Mouse (Mus musculus) intestine, embryonic 15.5 days (tissue): ENCODE measurements around the gene Echdc1. TPM values are rescaled to one million over a fixed set of nuclear protein-coding genes. Genes with fewer than 3 reads are reported as not detected.
A peak's percentile ranks its signal among the peaks of the same experiment; 100 is the strongest.
"Not testable (repeated sequence)": the region's sequence is repeated elsewhere in the genome, so short reads cannot be mapped to it uniquely, and the experiment has no call there.

Experiments
- ATAC-seq: fragments of 200-750 bp; cut with Nextera tagmentation; 2 replicates; pipeline ENCODE4 v1.8.0; 2017; ENCODE audit warnings: moderate TSS enrichment, moderate library complexity
- H3K27ac ChIP-seq: fragments of 300-500 bp; sonication (generic); 2 replicates; pipeline ENCODE4 v1.5.1; 2015; ENCODE audit warnings: mild to moderate bottlenecking, inconsistent platforms
- H3K27me3 ChIP-seq: fragments of 300-500 bp; sonication (generic); replicated peaks from 2 replicates; pipeline ENCODE4 v1.6.1; 2015; ENCODE audit warnings: inconsistent platforms
- H3K36me3 ChIP-seq: fragments of 300-500 bp; sonication (generic); 2 replicates; pipeline ENCODE4 v1.6.1; 2015; ENCODE audit warnings: inconsistent platforms
- H3K4me1 ChIP-seq: fragments of 300-500 bp; sonication (generic); replicated peaks from 2 replicates; pipeline ENCODE4 v1.6.1; 2015; ENCODE audit warnings: inconsistent platforms
- H3K4me2 ChIP-seq: fragments of 300-500 bp; sonication (generic); replicated peaks from 2 replicates; pipeline ENCODE4 v1.6.1; 2015; ENCODE audit warnings: mild to moderate bottlenecking, inconsistent platforms
- H3K4me3 ChIP-seq: fragments of 300-500 bp; sonication (generic); replicated peaks from 2 replicates; pipeline ENCODE4 v1.5.1; 2015; ENCODE audit warnings: inconsistent platforms
- H3K9ac ChIP-seq: fragments of 300-500 bp; sonication (generic); 2 replicates; pipeline ENCODE4 v1.6.1; 2015; ENCODE audit warnings: inconsistent platforms
- H3K9me3 ChIP-seq: fragments of 300-500 bp; sonication (generic); 2 replicates; pipeline ENCODE4 v1.6.1; 2016; ENCODE audit warnings: inconsistent platforms
- WGBS: fragments of 180-500 bp; shearing (Covaris S2); methylation state at CpG from one replicate; pipeline ENCODE4 v1.1.7; 2015; 5-methylcytosine and 5-hydroxymethylcytosine counted together
- polyA plus RNA-seq: library from polyadenylated mRNA; unstranded; fragments of >200 nt; fragmentation: Nextera tagmentation; extraction: Ambion mirVana; gene quantifications from 2 replicates; pipeline ENCODE4 v1.2.1, GENCODE M21; 2015

Echdc1 gene
- polyA plus RNA-seq, 1 experiment from 2014 or later = 42.8 TPM

DNA sequence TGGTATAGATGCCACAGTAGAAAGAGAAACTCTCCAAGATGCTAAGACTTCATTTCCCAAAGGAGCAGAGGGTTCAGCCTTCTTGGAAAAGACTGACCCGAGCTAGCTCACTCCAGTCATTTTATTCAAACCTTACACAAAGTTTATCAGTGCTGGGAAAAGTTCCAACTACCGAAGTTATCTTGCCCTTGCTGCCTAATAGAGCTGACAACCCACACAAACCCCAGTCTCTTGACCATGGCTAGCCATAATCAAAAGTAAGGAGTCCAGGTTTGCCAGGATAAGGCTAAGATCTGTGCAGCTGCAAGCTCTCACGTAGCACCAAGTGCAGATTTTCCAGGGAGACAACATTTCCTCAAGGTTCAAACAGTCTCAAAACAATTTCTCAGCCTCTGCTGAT, 39.6 kb downstream of the Echdc1 start:
- H3K27ac ChIP-seq = no peak overlapping the region
- H3K27me3 ChIP-seq = no peaks in the 10 kb centered on the region
- ATAC-seq = no peak
- no peaks in the 10 kb centered on the region for H3K9me3 ChIP-seq
- 78% methylated on average over 3 of the region's 3 CpGs for WGBS
- H3K9ac ChIP-seq = no peak overlapping the region
- no peak overlapping the region for H3K4me2 ChIP-seq
- H3K36me3 ChIP-seq = no peaks in the 10 kb centered on the region
- H3K4me1 ChIP-seq = 0 out of 2 replicates have a peak, but pooled peaks cover 3% of the 10 kb centered on the region
- H3K4me3 ChIP-seq = no peak overlapping the region

DNA sequence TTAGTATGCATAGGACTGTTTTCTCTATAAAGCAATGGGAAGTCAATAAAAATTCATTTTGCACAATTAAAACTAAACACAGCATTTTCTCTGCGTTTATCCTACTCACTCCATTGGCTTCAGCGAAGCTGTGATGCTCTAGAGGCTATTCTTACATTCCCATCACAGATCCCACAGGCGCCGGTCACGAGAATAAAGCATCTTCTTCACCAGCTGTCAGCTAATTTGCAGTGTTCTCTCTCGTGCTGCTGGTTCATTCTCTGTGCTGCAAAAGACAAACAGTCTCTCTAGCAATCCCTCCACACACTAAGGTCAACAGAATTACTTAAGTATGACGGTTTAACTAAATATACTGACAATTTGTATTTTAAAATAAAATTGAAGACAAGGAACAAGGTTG, 41.2 kb downstream of the Echdc1 start:
- H3K4me1 ChIP-seq = 0 out of 2 replicates have a peak, but pooled peaks cover 3% of the 10 kb centered on the region
- no peak overlapping the region for H3K27ac ChIP-seq
- 50% methylated on average over 7 of the region's 7 CpGs for WGBS
- H3K9me3 ChIP-seq = no peaks in the 10 kb centered on the region
- H3K4me3 ChIP-seq = no peak overlapping the region
- no peaks in the 10 kb centered on the region for H3K27me3 ChIP-seq
- no peak overlapping the region for H3K9ac ChIP-seq
- ATAC-seq = no peak
- no peak overlapping the region for H3K4me2 ChIP-seq
- H3K36me3 ChIP-seq = no peaks in the 10 kb centered on the region

DNA sequence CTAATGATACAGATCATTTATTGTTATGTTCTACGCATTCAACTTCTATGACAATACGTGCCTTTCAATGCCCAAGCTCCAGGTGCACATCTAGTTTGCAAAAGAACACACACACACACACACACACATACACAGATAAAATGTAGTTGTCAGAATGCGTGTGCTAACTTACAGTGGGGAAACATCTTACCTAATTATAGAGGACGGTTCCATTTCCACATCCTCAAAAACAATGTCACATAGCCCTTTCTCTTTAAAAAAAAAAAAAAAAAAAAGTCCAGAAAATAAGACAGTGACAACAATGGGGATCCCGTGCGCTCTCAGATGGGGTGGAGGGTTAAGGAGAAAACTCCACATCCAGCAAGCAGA, 48.1 kb downstream of the Echdc1 start:
- Histone ChIP-seq H3K9ac (peak overlapping the region; percentile 97), H3K4me2 (peak overlapping the region; percentile 57), H3K4me3 (peak overlapping the region; percentile 92), H3K36me3 (no peaks in the 10 kb centered on the region), H3K4me1 (0 out of 2 replicates have a peak, but pooled peaks cover 3% of the 10 kb centered on the region), H3K9me3 (no peaks in the 10 kb centered on the region), H3K27ac (peak overlapping the region; percentile 100), H3K27me3 (no peaks in the 10 kb centered on the region)
- ATAC-seq = peak; percentile 1; the same call in 1 of the 2 replicates
- 4% methylated on average over 6 of the region's 6 CpGs for WGBS

DNA sequence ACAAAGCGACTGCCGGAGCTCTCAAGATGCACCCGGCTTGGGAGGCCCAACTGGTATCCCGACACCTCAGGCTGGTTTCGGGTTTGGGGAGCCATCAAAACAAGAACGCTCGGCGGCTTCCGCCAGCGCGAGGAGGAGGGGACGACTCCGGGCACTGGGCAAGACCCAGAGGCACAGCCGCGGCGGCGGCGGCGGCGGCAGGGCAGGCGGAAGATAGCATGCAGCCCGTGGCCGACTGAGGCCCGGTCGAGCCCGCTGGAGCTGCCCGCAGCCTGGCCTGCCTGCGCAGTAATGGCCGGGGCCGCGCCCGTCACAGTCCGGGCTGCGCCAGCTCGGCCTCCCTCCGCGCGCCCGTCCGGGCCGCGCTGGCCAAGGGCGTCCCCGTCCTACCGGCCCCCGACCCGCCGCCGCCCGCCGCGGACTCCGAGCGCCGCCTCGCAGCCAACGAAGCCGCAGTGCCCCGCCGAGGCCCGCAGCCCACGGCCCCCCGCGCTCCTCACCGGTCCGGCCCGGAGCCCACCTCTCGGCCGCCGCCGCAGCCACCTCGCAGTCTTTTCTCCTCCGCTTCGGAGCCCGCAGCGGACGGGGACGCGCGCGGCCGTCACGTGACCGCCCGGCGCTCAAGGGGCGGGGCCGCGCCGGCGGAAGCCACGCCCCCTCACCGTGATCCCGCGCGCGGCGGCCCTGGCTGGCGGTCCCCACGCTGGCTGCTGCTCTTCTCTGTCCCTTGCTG, 48.7 kb downstream of the Echdc1 start:
- under 1% methylated on average over 99 of the region's 100 CpGs for WGBS
- peak overlapping the region; percentile 92 for H3K4me3 ChIP-seq
- H3K4me2 ChIP-seq = peak overlapping the region; percentile 73
- ATAC-seq = peak; percentile 98
- H3K27me3 ChIP-seq = no peaks in the 10 kb centered on the region
- H3K4me1 ChIP-seq = 0 out of 2 replicates have a peak, but pooled peaks cover 2% of the 10 kb centered on the region
- no peaks in the 10 kb centered on the region for H3K36me3 ChIP-seq
- no peaks in the 10 kb centered on the region for H3K9me3 ChIP-seq
- peak overlapping the region; percentile 97 for H3K9ac ChIP-seq
- peak overlapping the region; percentile 100 for H3K27ac ChIP-seq

DNA sequence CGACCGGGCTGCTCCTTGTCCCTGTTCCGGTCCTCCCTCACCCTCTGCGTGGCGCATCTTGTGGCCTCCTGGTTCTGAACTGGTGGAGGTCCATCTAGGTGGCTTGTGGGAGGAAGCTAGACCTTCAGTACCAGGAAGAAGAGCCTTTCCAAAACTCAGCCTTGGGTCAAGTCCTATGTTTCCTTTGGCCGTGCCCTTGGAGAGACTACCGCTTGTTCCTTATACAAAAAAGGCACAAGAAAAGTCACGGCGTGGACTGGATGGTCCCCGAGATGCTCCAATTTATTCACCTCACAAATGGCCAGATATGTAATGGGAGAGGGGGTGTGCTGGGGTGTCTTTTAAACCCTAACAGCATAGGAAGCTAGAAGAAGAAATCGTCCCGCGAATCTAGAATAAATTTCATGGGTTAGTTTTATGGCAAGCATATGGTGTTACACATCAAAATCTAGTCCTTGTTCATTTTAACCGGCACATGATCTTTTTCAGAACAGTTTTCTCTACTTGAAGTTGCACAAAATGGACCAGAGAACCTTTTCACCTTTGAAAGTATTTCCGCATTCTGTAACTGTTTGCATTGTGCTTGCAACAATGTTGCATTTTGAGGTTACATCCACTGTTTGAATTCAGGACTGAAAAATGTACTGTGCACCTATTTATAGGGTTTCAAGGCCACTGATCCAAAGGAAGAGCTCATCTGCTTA, 49.4 kb downstream of the Echdc1 start, which contains the start of gene Rnf146:
Gene Rnf146, minus strand, starts transcription at position 246 of the 704 bp plus-strand sequence.
- WGBS = 7% methylated on average over 15 of the region's 15 CpGs
- Histone ChIP-seq H3K9me3 (no peaks in the 10 kb centered on the region), H3K4me3 (peak within 1 kb of the TSS; percentile 92), H3K4me1 (no peaks in the 10 kb centered on the region), H3K27ac (peak within 1 kb of the TSS; percentile 100), H3K4me2 (peak within 1 kb of the TSS; percentile 73), H3K9ac (peak within 1 kb of the TSS; percentile 97), H3K27me3 (no peaks in the 10 kb centered on the region), H3K36me3 (no peaks in the 10 kb centered on the region)
- no peak for ATAC-seq

DNA sequence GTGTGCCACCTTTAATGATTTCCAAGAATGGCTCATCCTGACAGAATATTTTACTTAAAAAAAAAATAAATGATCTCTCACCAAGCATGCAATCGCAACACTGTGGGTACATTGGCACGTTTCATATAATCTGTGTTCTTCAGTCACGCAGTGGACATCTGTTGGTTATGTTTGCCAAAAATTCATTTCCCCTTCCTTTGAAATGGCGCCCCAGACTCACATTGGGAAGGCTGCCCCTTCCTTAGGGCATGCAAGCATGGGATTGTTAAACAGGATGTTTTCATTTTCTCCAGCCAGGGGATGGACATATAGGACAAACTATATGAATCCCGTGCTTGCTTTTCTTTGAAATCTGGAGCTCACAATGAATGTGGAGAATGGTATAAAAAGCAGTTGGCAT, 61.1 kb downstream of the Echdc1 start:
- Histone ChIP-seq H3K4me1 (no peaks in the 10 kb centered on the region), H3K4me2 (no peak overlapping the region), H3K9ac (no peak overlapping the region), H3K9me3 (no peaks in the 10 kb centered on the region), H3K27me3 (no peaks in the 10 kb centered on the region), H3K27ac (no peak overlapping the region), H3K4me3 (no peak overlapping the region), H3K36me3 (no peaks in the 10 kb centered on the region)
- ATAC-seq = no peak
- WGBS = 82% methylated on average over 5 of the region's 5 CpGs

DNA sequence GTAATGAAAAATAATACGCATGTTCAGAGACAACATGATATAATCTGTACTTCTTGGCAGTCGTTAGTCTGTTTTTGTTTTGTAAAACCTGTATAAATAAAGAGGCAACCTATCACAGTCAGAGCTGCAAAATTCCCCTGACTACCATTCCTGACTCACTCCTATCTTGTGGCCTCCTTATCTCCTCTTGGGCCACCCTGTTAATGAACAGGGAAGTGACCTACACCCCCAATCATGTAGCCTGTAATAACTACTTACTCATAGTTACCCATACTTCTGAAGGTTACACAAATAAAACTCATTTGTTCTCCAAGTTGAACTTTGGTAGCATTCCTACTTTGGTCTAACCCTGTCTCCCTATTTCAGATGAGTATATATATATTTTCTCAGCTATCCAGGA, 68.6 kb downstream of the Echdc1 start:
- ATAC-seq = peak; percentile 62; the same call in 1 of the 2 replicates
- no peaks in the 10 kb centered on the region for H3K9me3 ChIP-seq
- H3K27ac ChIP-seq = no peak overlapping the region
- no peak overlapping the region for H3K4me2 ChIP-seq
- no peaks in the 10 kb centered on the region for H3K4me1 ChIP-seq
- 78% methylated on average over 2 of the region's 2 CpGs for WGBS
- no peaks in the 10 kb centered on the region for H3K36me3 ChIP-seq
- H3K4me3 ChIP-seq = no peak overlapping the region
- no peaks in the 10 kb centered on the region for H3K27me3 ChIP-seq
- H3K9ac ChIP-seq = no peak overlapping the region

DNA sequence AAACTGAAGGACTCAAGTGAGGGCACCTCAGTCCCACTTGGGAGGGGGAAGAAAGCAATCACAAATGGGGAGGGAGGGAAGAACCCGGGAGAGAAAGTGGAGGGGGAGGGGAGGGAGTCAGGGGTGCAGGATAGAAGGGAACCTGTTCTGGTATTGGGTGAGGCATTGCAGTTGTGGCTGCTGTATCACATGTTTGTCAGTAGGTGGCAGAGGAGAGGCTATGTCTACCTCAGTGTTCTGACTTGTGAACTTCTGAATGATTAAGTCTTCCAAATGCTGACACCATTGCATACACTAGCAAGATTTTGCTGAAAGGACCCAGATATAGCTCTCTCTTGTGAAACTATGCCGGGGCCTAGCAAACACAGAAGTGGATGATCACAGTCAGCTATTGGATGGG, 81.9 kb downstream of the Echdc1 start:
- not testable (repeated sequence) for H3K4me2 ChIP-seq, H3K27me3 ChIP-seq, H3K27ac ChIP-seq, H3K36me3 ChIP-seq, H3K4me3 ChIP-seq, H3K9ac ChIP-seq, ATAC-seq, H3K4me1 ChIP-seq, H3K9me3 ChIP-seq
- 81% methylated on average over 2 of the region's 2 CpGs for WGBS

Other genes with a start within 250 kb of the Echdc1 start
- gene Soga3, start 169.3 kb upstream of the Echdc1 start, polyA plus RNA-seq = 3.2 and 3.6 TPM in 2 replicates
- 0.81 TPM in 1 of 2 replicates, not detected in the other for gene Gm49353, start 114.2 kb upstream of the Echdc1 start, polyA plus RNA-seq
- 1.0 and 1.3 TPM in 2 replicates for gene 9330159F19Rik, start 101.6 kb upstream of the Echdc1 start, polyA plus RNA-seq
- 40.8 and 41.7 TPM in 2 replicates for gene Rnf146, start 49.3 kb downstream of the Echdc1 start, polyA plus RNA-seq
- gene Rspo3, start 222.7 kb downstream of the Echdc1 start, polyA plus RNA-seq = 13.6 TPM in 2 replicates